Mouse (Mus musculus) CH12.LX (cell line): ENCODE results near the gene Camta1. TPM values are rescaled to one million over a fixed set of nuclear protein-coding genes. Genes with fewer than 3 reads are reported as not detected.

Experiments used
- DNase-seq: peaks from one replicate; pipeline ENCODE4 v3.0.0-alpha.2; 2013; ENCODE audit errors: extremely low read depth
- H3K27ac ChIP-seq: 2 replicates; pipeline ENCODE4 v1.5.1; 2012; ENCODE audit warnings: low read depth, mild to moderate bottlenecking, control low read depth, moderate library complexity; ENCODE audit not compliant: insufficient read depth
- H3K27me3 ChIP-seq: replicated peaks from 2 replicates; pipeline ENCODE3; 2012; ENCODE audit warnings: inconsistent platforms
- H3K36me3 ChIP-seq, 2 experiments: replicated peaks in 1 of 2; 2 replicates each; pipeline versions ENCODE3 to v1.6.1; 2012; ENCODE audit warnings: inconsistent platforms in 1 of 2, low read length in 1 of 2, mild to moderate bottlenecking in 1 of 2, mixed read lengths in 1 of 2, moderate library complexity in 1 of 2; ENCODE audit not compliant: control insufficient read depth in 1 of 2, insufficient read depth in 1 of 2
- H3K4me1 ChIP-seq, 2 experiments: 2 replicates each; pipeline ENCODE4 v1.6.1; 2012; ENCODE audit warnings: inconsistent platforms in 1 of 2, moderate library complexity in 1 of 2; ENCODE audit not compliant: insufficient read depth in 2 of 2, control insufficient read depth in 1 of 2
- H3K4me2 ChIP-seq: 2 replicates; pipeline ENCODE4 v1.6.1; 2012; ENCODE audit warnings: low read depth, mild to moderate bottlenecking, control low read depth; ENCODE audit not compliant: poor library complexity, insufficient read depth, severe bottlenecking
- H3K4me3 ChIP-seq, 3 experiments: fragments of 150-350 bp in 1 of 3; sonication (generic) in 1 of 3; replicated peaks in 1 of 3; 2 replicates each; pipeline versions ENCODE3 to v1.5.1; 2011 to 2012; ENCODE audit warnings: low read depth in 2 of 3, low read length in 2 of 3, mild to moderate bottlenecking in 2 of 3, moderate library complexity in 2 of 3, control low read depth in 1 of 3, improper control_type of control experiment in 1 of 3, inconsistent platforms in 1 of 3, mixed read lengths in 1 of 3; ENCODE audit not compliant: poor library complexity in 1 of 3
- H3K79me2 ChIP-seq: replicated peaks from 2 replicates; pipeline ENCODE4 v1.6.1; 2012; ENCODE audit warnings: mild to moderate bottlenecking, moderate library complexity; ENCODE audit not compliant: control insufficient read depth, poor library complexity, insufficient read depth, severe bottlenecking; ENCODE audit errors: extremely low read depth
- H3K9ac ChIP-seq: 2 replicates; pipeline ENCODE4 v1.6.1; 2012; ENCODE audit warnings: low read depth, mild to moderate bottlenecking, control low read depth, moderate library complexity; ENCODE audit not compliant: insufficient read depth
- H3K9me3 ChIP-seq: replicated peaks from 2 replicates; pipeline ENCODE3; 2012; ENCODE audit warnings: low read length, inconsistent platforms, mixed read lengths
- BHLHE40 ChIP-seq: IDR thresholded peaks from 2 replicates; pipeline ENCODE4 v1.6.1; 2011; ENCODE audit warnings: mild to moderate bottlenecking, low read depth, low read length, improper control_type of control experiment
- CTCF ChIP-seq, 2 experiments: IDR thresholded peaks in 1 of 2; conservative IDR thresholded peaks in 1 of 2; 2 replicates each; pipeline ENCODE4 v1.5.1; 2011 to 2012; ENCODE audit warnings: low read depth in 2 of 2, low read length in 2 of 2, improper control_type of control experiment in 1 of 2, inconsistent platforms in 1 of 2, mild to moderate bottlenecking in 1 of 2, moderate library complexity in 1 of 2
- E2F4 ChIP-seq: IDR thresholded peaks from 2 replicates; pipeline ENCODE4 v1.6.1; 2011; ENCODE audit warnings: low read depth, low read length, improper control_type of control experiment; ENCODE audit not compliant: insufficient replicate concordance
- EP300 ChIP-seq: IDR thresholded peaks from 2 replicates; pipeline ENCODE4 v1.6.1; 2011; ENCODE audit warnings: low read length, improper control_type of control experiment
- GABPA ChIP-seq: IDR thresholded peaks from 2 replicates; pipeline ENCODE4 v1.6.1; 2012; ENCODE audit warnings: low read depth, low read length, improper control_type of control experiment, inconsistent platforms; ENCODE audit not compliant: insufficient replicate concordance
- HCFC1 ChIP-seq: IDR thresholded peaks from 2 replicates; pipeline ENCODE4 v1.6.1; 2012; ENCODE audit warnings: low read depth, mild to moderate bottlenecking, inconsistent platforms, low read length, improper control_type of control experiment
- JUN ChIP-seq: IDR thresholded peaks from 2 replicates; pipeline ENCODE4 v1.6.1; 2011; ENCODE audit warnings: low read depth, mild to moderate bottlenecking, low read length, improper control_type of control experiment, moderate library complexity; ENCODE audit not compliant: insufficient read depth
- JUND ChIP-seq: conservative IDR thresholded peaks from 2 replicates; pipeline ENCODE4 v1.6.1; 2011; ENCODE audit warnings: low read depth, low read length, improper control_type of control experiment
- MAFK ChIP-seq: IDR thresholded peaks from 2 replicates; pipeline ENCODE4 v1.6.1; 2011; ENCODE audit warnings: low read length, improper control_type of control experiment; ENCODE audit not compliant: insufficient replicate concordance
- MAZ ChIP-seq: IDR thresholded peaks from 2 replicates; pipeline ENCODE4 v1.6.1; 2012; ENCODE audit warnings: low read depth, mild to moderate bottlenecking, inconsistent platforms, low read length, improper control_type of control experiment, moderate library complexity
- MEF2A ChIP-seq: IDR thresholded peaks from 2 replicates; pipeline ENCODE4 v1.6.1; 2014; ENCODE audit warnings: low read depth, mild to moderate bottlenecking, inconsistent platforms, low read length, improper control_type of control experiment, borderline replicate concordance
- MYC ChIP-seq: IDR thresholded peaks from 2 replicates; pipeline ENCODE4 v1.6.1; 2011; ENCODE audit warnings: low read depth, mild to moderate bottlenecking, improper control_type of control experiment, low read length
- NELFE ChIP-seq: IDR thresholded peaks from 2 replicates; pipeline ENCODE4 v1.6.1; 2011; ENCODE audit warnings: low read depth, low read length, improper control_type of control experiment
- NRF1 ChIP-seq: IDR thresholded peaks from 2 replicates; pipeline ENCODE4 v1.6.1; 2014; ENCODE audit warnings: low read depth, mild to moderate bottlenecking, inconsistent platforms, low read length, improper control_type of control experiment, moderate library complexity
- PAX5 ChIP-seq: IDR thresholded peaks from 2 replicates; pipeline ENCODE4 v1.6.1; 2012; ENCODE audit warnings: low read length, inconsistent platforms, mixed read lengths
- SIN3A ChIP-seq: IDR thresholded peaks from 2 replicates; pipeline ENCODE4 v1.6.1; 2012; ENCODE audit warnings: low read length, improper control_type of control experiment, inconsistent platforms
- TBP ChIP-seq: conservative IDR thresholded peaks from 2 replicates; pipeline ENCODE4 v1.6.1; 2011; ENCODE audit warnings: low read depth, low read length, improper control_type of control experiment
- TCF12 ChIP-seq: IDR thresholded peaks from 2 replicates; pipeline ENCODE4 v1.6.1; 2014; ENCODE audit warnings: low read depth, mild to moderate bottlenecking, inconsistent platforms, low read length, improper control_type of control experiment
- USF1 ChIP-seq: IDR thresholded peaks from 2 replicates; pipeline ENCODE4 v1.6.1; 2014; ENCODE audit warnings: low read depth, mild to moderate bottlenecking, inconsistent platforms, low read length, improper control_type of control experiment
- ZKSCAN1 ChIP-seq: IDR thresholded peaks from 2 replicates; pipeline ENCODE4 v1.6.1; 2012; ENCODE audit warnings: low read depth, inconsistent platforms, low read length, improper control_type of control experiment, borderline replicate concordance
- ZMIZ1 ChIP-seq: IDR thresholded peaks from 2 replicates; pipeline ENCODE4 v1.6.1; 2012; ENCODE audit warnings: low read depth, mild to moderate bottlenecking, inconsistent platforms, low read length, improper control_type of control experiment
- ZNF384 ChIP-seq: IDR thresholded peaks from 2 replicates; pipeline ENCODE4 v1.6.1; 2012; ENCODE audit warnings: low read depth, low read length, improper control_type of control experiment, inconsistent platforms
- dilution Hi-C: fragments of 300-500 bp; cut with MboI; formaldehyde crosslinking; loops from 2 replicates; pipeline ENCODE4 v1.14.3; 2020; ENCODE audit warnings: low sequenced_read_pairs; ENCODE audit not compliant: extremely low pct_unique_long_range_greater_than_20kb, extremely low pct_ligation_motif_present
- in situ Hi-C: fragments of 300-500 bp; cut with MboI; formaldehyde crosslinking; loops from 3 replicates; pipeline ENCODE4 v1.14.3; 2019; ENCODE audit warnings: low sequenced_read_pairs, low pct_ligation_motif_present, low pct_unique_long_range_greater_than_20kb, mixed read lengths
- polyA plus RNA-seq: library from polyadenylated mRNA; unstranded; fragments of >175 nt; gene quantifications from 2 replicates; pipeline ENCODE4 v1.2.1, GENCODE M21; 2012; ENCODE audit warnings: low read depth; ENCODE audit not compliant: insufficient read length
- total RNA-seq, 2 experiments: library from RNA; depleted of rRNA; stranded (reverse); fragments of 300-350 nt in 1 of 2; fragments of >200 nt in 1 of 2; gene quantifications; 2 replicates each; pipeline ENCODE4 v1.2.3; 2012 to 2014

Camta1 gene
- total and polyA plus RNA-seq, 3 experiments, result 9.9 to 32.5 (median 15.3) TPM

DNA sequence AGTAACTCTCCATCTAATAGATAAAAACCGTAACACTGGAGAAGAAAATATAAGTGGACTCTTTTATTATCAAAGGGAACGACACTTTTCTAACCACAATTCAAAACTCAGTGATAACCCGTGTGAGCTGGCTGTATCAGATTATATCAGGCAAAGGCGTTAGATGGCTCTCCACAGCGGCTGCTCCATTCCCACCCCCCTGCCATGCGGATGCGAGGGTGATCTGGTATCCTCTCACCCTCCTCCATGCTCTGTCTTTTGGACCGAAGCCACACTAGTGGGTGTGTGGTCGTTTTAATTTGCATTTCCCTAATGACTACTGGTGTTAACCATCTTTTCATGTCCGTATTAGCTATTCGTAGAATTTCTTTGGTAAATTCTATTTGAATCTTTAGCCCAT, 403.0 kb downstream of the Camta1 start:
- DNase-seq, result no peak
- Histone ChIP-seq H3K9ac (no peak overlapping the region), H3K4me2 (no peak overlapping the region), H3K4me1 (no peaks in the 10 kb centered on the region), H3K79me2 (no peaks in the 10 kb centered on the region), H3K4me3 (no peak overlapping the region), H3K27me3 (no peaks in the 10 kb centered on the region), H3K9me3 (peaks cover 84% of the 10 kb centered on the region), H3K36me3 (no peaks in the 10 kb centered on the region), H3K27ac (no peak overlapping the region)
- in situ Hi-C loops (no loop called here), dilution Hi-C loops (no loop called here)
- no peak for TF ChIP-seq NELFE
- no peak for TF ChIP-seq TBP
- no peak for TF ChIP-seq E2F4
- no peak for TF ChIP-seq MAZ
- TF ChIP-seq ZNF384, result no peak
- TF ChIP-seq PAX5, result no peak

GRCm38 (mm10) chr4:151454611-151455010, 407.1 kb downstream of the Camta1 start:
- no peaks in the 10 kb centered on the region for H3K36me3 ChIP-seq
- no peaks in the 10 kb centered on the region for H3K27me3 ChIP-seq
- H3K4me3 ChIP-seq, result no peak overlapping the region
- TF ChIP-seq TCF12 (no peak), JUND (no peak), SIN3A (no peak), CTCF (conservative IDR thresholded peaks at IDR 0.05 in 1 of 2, IDR thresholded peaks at IDR 0.05 in 1 of 2; ENCODE audit: low read depth in 2 of 2, low read length in 2 of 2) (no peak), GABPA (no peak), EP300 (no peak), ZMIZ1 (no peak), USF1 (no peak), MAFK (no peak), ZKSCAN1 (no peak), NRF1 (no peak), PAX5 (no peak), MYC (no peak), BHLHE40 (no peak), JUN (no peak), MEF2A (no peak), HCFC1 (no peak)
- no peak overlapping the region for H3K9ac ChIP-seq
- dilution Hi-C loops (no loop called here), in situ Hi-C loops (no loop called here)
- no peaks in the 10 kb centered on the region for H3K4me1 ChIP-seq
- H3K9me3 ChIP-seq, result peaks cover 89% of the 10 kb centered on the region
- DNase-seq, result no peak
- no peak overlapping the region for H3K4me2 ChIP-seq
- no peak overlapping the region for H3K27ac ChIP-seq
- no peaks in the 10 kb centered on the region for H3K79me2 ChIP-seq
